Mouse (Mus musculus): ENCODE measurements around the gene Wdr24.

Wdr24 gene

DNA sequence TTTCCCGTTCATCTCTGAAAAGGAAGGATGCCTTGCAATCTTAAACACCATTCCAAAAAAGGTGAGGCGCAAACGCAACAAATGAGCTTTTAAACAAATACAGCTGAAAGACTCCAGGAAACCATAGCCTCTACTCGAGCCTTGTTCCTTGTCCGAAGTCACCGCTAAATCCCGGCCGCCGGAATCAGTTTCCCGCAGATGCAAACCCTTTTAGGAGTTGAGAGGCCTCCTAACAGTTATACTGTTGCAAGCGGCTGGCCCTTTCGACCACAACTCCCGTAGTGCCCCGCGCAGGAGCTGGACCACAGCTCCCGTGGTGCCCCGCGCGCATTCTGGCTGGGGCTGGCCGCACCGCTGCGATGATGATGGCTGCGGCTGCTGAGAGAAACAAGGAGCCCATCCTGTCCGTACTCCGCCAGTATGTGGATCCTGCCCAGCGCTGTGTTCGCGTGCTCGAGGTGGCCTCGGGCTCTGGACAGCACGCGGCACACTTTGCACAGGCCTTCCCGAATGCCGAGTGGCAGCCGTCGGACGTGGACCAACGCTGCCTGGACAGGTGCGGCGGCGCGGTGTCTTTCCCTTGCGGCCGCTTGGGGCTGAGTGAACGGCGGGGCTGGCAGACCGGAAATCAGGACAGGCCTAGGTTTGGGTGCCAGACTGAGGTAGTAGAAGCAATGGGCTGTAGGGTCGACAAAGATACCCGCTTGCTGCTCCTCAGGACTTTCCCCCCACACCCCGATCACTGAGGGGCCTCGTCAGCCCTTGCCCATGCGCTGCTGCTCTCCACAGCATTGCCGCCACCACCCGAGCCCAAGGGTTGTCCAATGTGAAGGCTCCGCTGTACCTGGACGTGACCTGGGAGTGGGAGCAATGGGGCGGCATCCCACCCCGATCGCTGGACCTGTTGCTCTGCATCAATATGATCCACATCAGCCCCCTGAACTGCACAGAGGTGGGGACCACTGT, 52.0 kb downstream of the Wdr24 start:
- in situ Hi-C loops (cut with MboI, MseI): no loop called here

DNA sequence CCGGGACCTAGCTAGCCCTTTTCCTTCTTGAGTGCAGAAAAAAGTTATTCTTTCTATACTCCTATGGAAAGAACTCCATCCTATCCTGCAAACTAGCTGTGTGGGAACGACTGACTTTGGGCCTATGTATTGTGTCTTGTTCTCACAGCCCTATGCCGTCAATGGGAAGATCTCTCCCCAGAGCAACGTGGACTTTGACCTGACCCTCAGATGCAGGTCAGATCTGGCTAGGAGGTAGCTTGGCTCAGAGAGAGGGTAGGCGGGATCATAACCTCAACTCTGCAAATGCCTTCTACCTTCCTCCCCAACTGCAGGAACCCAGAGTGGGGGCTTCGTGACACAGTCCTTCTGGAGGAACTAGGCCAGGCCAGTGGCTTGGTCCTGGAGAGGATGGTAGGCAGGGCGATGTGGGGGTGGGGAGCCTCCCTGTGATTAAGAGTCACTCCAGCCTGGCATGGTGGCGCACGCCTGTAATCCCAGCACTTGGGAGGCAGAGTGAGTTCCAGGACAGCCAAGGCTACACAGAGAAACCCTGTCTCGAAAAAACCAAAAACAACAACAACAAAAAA, 53.0 kb downstream of the Wdr24 start:
- in situ Hi-C loops (cut with MboI, MseI): no loop called here

DNA sequence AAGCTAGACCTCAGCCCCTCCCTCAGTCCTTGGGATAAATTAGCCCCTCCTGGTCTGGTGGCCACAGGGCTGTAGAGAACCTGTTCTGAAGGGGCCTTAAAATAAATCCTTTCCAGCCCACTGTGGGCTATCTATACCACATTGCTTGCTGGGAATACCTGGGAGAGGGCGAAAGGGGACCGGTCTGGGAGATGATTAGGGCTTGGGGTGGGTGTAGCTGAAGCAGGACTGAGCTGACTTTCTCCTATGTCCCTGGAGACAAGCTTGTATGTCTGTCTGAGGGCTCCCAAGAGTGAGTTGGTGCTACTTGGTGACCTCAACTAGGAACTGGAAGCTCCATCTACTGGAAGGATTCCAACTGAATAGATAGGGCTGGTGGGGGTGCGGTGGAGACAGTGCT, 53.6 kb downstream of the Wdr24 start:
- in situ Hi-C loops (cut with MboI, MseI): no loop called here

DNA sequence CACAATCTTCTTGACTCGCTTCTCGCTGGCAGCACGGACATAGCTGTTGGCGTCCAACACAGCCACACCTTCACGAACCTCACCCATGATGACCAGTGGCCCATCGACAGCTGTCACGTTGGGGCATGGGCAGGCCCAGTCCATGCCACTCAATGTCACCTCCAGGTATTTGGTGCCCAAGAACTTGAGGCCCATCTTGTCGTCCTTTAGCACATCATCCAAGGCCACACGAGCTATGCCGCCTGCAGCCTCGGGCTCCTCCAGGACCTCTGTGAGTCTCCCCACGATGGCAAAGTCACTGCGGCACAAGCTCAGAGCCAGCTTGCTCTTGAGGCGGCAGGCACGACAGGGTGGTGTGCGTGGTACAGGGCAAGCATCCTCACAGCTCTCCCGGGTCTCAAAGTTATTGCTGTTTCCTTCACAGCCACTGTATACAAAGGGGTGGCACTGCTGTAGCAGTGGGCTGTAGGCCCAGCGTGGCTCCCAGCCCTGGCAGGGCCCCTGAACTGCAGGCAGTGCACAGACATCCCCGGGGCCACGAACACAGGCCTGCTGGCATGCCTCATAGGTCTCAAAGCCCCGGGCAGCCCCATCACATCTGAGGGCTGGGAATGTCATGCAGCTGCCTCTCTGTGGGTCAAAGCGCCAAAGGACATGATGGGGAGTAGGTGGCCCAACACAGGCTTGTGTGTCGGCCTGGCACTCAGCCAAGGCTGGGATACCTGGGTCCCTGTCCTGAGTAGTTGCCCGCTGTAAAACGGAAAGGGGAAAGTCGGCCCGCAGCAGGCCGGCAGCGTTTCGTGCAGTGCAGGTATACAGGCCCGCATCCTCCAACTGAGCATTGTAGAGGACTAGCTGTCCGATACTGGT, 54.5 kb downstream of the Wdr24 start:
- in situ Hi-C loops (cut with MboI, MseI): no loop called here

All from regulatory T cell (primary cell).